Mouse (Mus musculus) CH12.LX (cell line): ENCODE data around the gene Actr3. TPM values are rescaled to one million over a fixed set of nuclear protein-coding genes. Genes with fewer than 3 reads are reported as not detected.

Experiments used
- DNase-seq: peaks from one replicate; pipeline ENCODE4 v3.0.0-alpha.2; 2013; ENCODE audit errors: extremely low read depth
- H3K27ac ChIP-seq: 2 replicates; pipeline ENCODE4 v1.5.1; 2012; ENCODE audit warnings: low read depth, mild to moderate bottlenecking, control low read depth, moderate library complexity; ENCODE audit not compliant: insufficient read depth
- H3K27me3 ChIP-seq: replicated peaks from 2 replicates; pipeline ENCODE3; 2012; ENCODE audit warnings: inconsistent platforms
- H3K36me3 ChIP-seq, 2 experiments: replicated peaks in 1 of 2; 2 replicates each; pipeline versions ENCODE3 to v1.6.1; 2012; ENCODE audit warnings: inconsistent platforms in 1 of 2, low read length in 1 of 2, mild to moderate bottlenecking in 1 of 2, mixed read lengths in 1 of 2, moderate library complexity in 1 of 2; ENCODE audit not compliant: control insufficient read depth in 1 of 2, insufficient read depth in 1 of 2
- H3K4me1 ChIP-seq, 2 experiments: 2 replicates each; pipeline ENCODE4 v1.6.1; 2012; ENCODE audit warnings: inconsistent platforms in 1 of 2, moderate library complexity in 1 of 2; ENCODE audit not compliant: insufficient read depth in 2 of 2, control insufficient read depth in 1 of 2
- H3K4me2 ChIP-seq: 2 replicates; pipeline ENCODE4 v1.6.1; 2012; ENCODE audit warnings: low read depth, mild to moderate bottlenecking, control low read depth; ENCODE audit not compliant: poor library complexity, insufficient read depth, severe bottlenecking
- H3K4me3 ChIP-seq, 3 experiments: fragments of 150-350 bp in 1 of 3; sonication (generic) in 1 of 3; replicated peaks in 1 of 3; 2 replicates each; pipeline versions ENCODE3 to v1.5.1; 2011 to 2012; ENCODE audit warnings: low read depth in 2 of 3, low read length in 2 of 3, mild to moderate bottlenecking in 2 of 3, moderate library complexity in 2 of 3, control low read depth in 1 of 3, improper control_type of control experiment in 1 of 3, inconsistent platforms in 1 of 3, mixed read lengths in 1 of 3; ENCODE audit not compliant: poor library complexity in 1 of 3
- H3K79me2 ChIP-seq: replicated peaks from 2 replicates; pipeline ENCODE4 v1.6.1; 2012; ENCODE audit warnings: mild to moderate bottlenecking, moderate library complexity; ENCODE audit not compliant: control insufficient read depth, poor library complexity, insufficient read depth, severe bottlenecking; ENCODE audit errors: extremely low read depth
- H3K9ac ChIP-seq: 2 replicates; pipeline ENCODE4 v1.6.1; 2012; ENCODE audit warnings: low read depth, mild to moderate bottlenecking, control low read depth, moderate library complexity; ENCODE audit not compliant: insufficient read depth
- H3K9me3 ChIP-seq: replicated peaks from 2 replicates; pipeline ENCODE3; 2012; ENCODE audit warnings: low read length, inconsistent platforms, mixed read lengths
- BHLHE40 ChIP-seq: IDR thresholded peaks from 2 replicates; pipeline ENCODE4 v1.6.1; 2011; ENCODE audit warnings: mild to moderate bottlenecking, low read depth, low read length, improper control_type of control experiment
- CHD1 ChIP-seq: IDR thresholded peaks from 2 replicates; pipeline ENCODE4 v1.6.1; 2012; ENCODE audit warnings: low read depth, low read length, improper control_type of control experiment, inconsistent platforms
- CHD2 ChIP-seq: IDR thresholded peaks from 2 replicates; pipeline ENCODE4 v1.6.1; 2011; ENCODE audit warnings: low read length, improper control_type of control experiment
- CTCF ChIP-seq, 2 experiments: IDR thresholded peaks in 1 of 2; conservative IDR thresholded peaks in 1 of 2; 2 replicates each; pipeline ENCODE4 v1.5.1; 2011 to 2012; ENCODE audit warnings: low read depth in 2 of 2, low read length in 2 of 2, improper control_type of control experiment in 1 of 2, inconsistent platforms in 1 of 2, mild to moderate bottlenecking in 1 of 2, moderate library complexity in 1 of 2
- ELF1 ChIP-seq: IDR thresholded peaks from 2 replicates; pipeline ENCODE4 v1.6.1; 2014; ENCODE audit warnings: low read depth, mild to moderate bottlenecking, inconsistent platforms, low read length, improper control_type of control experiment
- EP300 ChIP-seq: IDR thresholded peaks from 2 replicates; pipeline ENCODE4 v1.6.1; 2011; ENCODE audit warnings: low read length, improper control_type of control experiment
- IRF4 ChIP-seq: IDR thresholded peaks from 2 replicates; pipeline ENCODE4 v1.6.1; 2014; ENCODE audit warnings: low read depth, mild to moderate bottlenecking, inconsistent platforms, low read length, improper control_type of control experiment
- JUN ChIP-seq: IDR thresholded peaks from 2 replicates; pipeline ENCODE4 v1.6.1; 2011; ENCODE audit warnings: low read depth, mild to moderate bottlenecking, low read length, improper control_type of control experiment, moderate library complexity; ENCODE audit not compliant: insufficient read depth
- JUND ChIP-seq: conservative IDR thresholded peaks from 2 replicates; pipeline ENCODE4 v1.6.1; 2011; ENCODE audit warnings: low read depth, low read length, improper control_type of control experiment
- KAT2A ChIP-seq: IDR thresholded peaks from 2 replicates; pipeline ENCODE4 v1.6.1; 2012; ENCODE audit warnings: low read length, improper control_type of control experiment, inconsistent platforms; ENCODE audit not compliant: insufficient replicate concordance
- MAFK ChIP-seq: IDR thresholded peaks from 2 replicates; pipeline ENCODE4 v1.6.1; 2011; ENCODE audit warnings: low read length, improper control_type of control experiment; ENCODE audit not compliant: insufficient replicate concordance
- MXI1 ChIP-seq: IDR thresholded peaks from 2 replicates; pipeline ENCODE4 v1.6.1; 2011; ENCODE audit warnings: mild to moderate bottlenecking, low read depth, low read length, improper control_type of control experiment
- NRF1 ChIP-seq: IDR thresholded peaks from 2 replicates; pipeline ENCODE4 v1.6.1; 2014; ENCODE audit warnings: low read depth, mild to moderate bottlenecking, inconsistent platforms, low read length, improper control_type of control experiment, moderate library complexity
- PAX5 ChIP-seq: IDR thresholded peaks from 2 replicates; pipeline ENCODE4 v1.6.1; 2012; ENCODE audit warnings: low read length, inconsistent platforms, mixed read lengths
- POLR2A ChIP-seq: IDR thresholded peaks from 2 replicates; pipeline ENCODE4 v1.6.1; 2011; ENCODE audit warnings: low read depth, mild to moderate bottlenecking, improper control_type of control experiment, low read length
- RAD21 ChIP-seq: IDR thresholded peaks from 2 replicates; pipeline ENCODE4 v1.6.1; 2011; ENCODE audit warnings: low read depth, mild to moderate bottlenecking, low read length, improper control_type of control experiment, moderate library complexity
- SIN3A ChIP-seq: IDR thresholded peaks from 2 replicates; pipeline ENCODE4 v1.6.1; 2012; ENCODE audit warnings: low read length, improper control_type of control experiment, inconsistent platforms
- SMC3 ChIP-seq: IDR thresholded peaks from 2 replicates; pipeline ENCODE4 v1.6.1; 2011; ENCODE audit warnings: low read depth, low read length, improper control_type of control experiment
- UBTF ChIP-seq: IDR thresholded peaks from 2 replicates; pipeline ENCODE4 v1.6.1; 2012; ENCODE audit warnings: low read depth, mild to moderate bottlenecking, inconsistent platforms, low read length, improper control_type of control experiment, moderate library complexity
- USF2 ChIP-seq: conservative IDR thresholded peaks from 2 replicates; pipeline ENCODE4 v1.6.1; 2011; ENCODE audit warnings: low read depth, low read length, improper control_type of control experiment
- ZMIZ1 ChIP-seq: IDR thresholded peaks from 2 replicates; pipeline ENCODE4 v1.6.1; 2012; ENCODE audit warnings: low read depth, mild to moderate bottlenecking, inconsistent platforms, low read length, improper control_type of control experiment
- ZNF384 ChIP-seq: IDR thresholded peaks from 2 replicates; pipeline ENCODE4 v1.6.1; 2012; ENCODE audit warnings: low read depth, low read length, improper control_type of control experiment, inconsistent platforms
- dilution Hi-C: fragments of 300-500 bp; cut with MboI; formaldehyde crosslinking; loops from 2 replicates; pipeline ENCODE4 v1.14.3; 2020; ENCODE audit warnings: low sequenced_read_pairs; ENCODE audit not compliant: extremely low pct_unique_long_range_greater_than_20kb, extremely low pct_ligation_motif_present
- in situ Hi-C: fragments of 300-500 bp; cut with MboI; formaldehyde crosslinking; loops from 3 replicates; pipeline ENCODE4 v1.14.3; 2019; ENCODE audit warnings: low sequenced_read_pairs, low pct_ligation_motif_present, low pct_unique_long_range_greater_than_20kb, mixed read lengths
- polyA plus RNA-seq: library from polyadenylated mRNA; unstranded; fragments of >175 nt; gene quantifications from 2 replicates; pipeline ENCODE4 v1.2.1, GENCODE M21; 2012; ENCODE audit warnings: low read depth; ENCODE audit not compliant: insufficient read length
- total RNA-seq, 2 experiments: library from RNA; depleted of rRNA; stranded (reverse); fragments of 300-350 nt in 1 of 2; fragments of >200 nt in 1 of 2; gene quantifications; 2 replicates each; pipeline ENCODE4 v1.2.3; 2012 to 2014

The Actr3 gene
- total and polyA plus RNA-seq, 3 experiments: 176 to 513 (median 374) TPM

- DNase-seq: peak; percentile 51
- H3K79me2 ChIP-seq: no peaks in the 10 kb centered on the region
- H3K27ac ChIP-seq: no peak overlapping the region
- H3K4me1 ChIP-seq: peaks cover 7 to 43% of the 10 kb centered on the region in 2 experiments
- dilution Hi-C loops (no loop called here), in situ Hi-C loops (loop anchor here (5.0 kb wide), 1 partner anchor 36 kb away; the partner anchor contains the start of gene Actr3)
- H3K9me3 ChIP-seq: no peaks in the 10 kb centered on the region
- no peak overlapping the region for H3K9ac ChIP-seq
- no peaks in the 10 kb centered on the region for H3K36me3 ChIP-seq
- TF ChIP-seq IRF4 (0 out of 2 replicates have a peak, but pooled peaks have one; percentile 42), NRF1 (no peak), MAFK (no peak), JUND (peak; percentile 23; the same call in 1 of the 2 replicates), BHLHE40 (peak; percentile 34; the same call in 1 of the 2 replicates), CTCF (conservative IDR thresholded peaks at IDR 0.05 in 1 of 2, IDR thresholded peaks at IDR 0.05 in 1 of 2; ENCODE audit: low read depth in 2 of 2, low read length in 2 of 2) (no peak), MXI1 (no peak), KAT2A (no peak), RAD21 (no peak), ZMIZ1 (no peak), CHD1 (no peak), PAX5 (no peak), CHD2 (no peak), POLR2A (no peak), EP300 (peak; percentile 54; the same call in 1 of the 2 replicates)
- TF ChIP-seq, all 38 proteins: peak for 4
- H3K4me2 ChIP-seq: peak overlapping the region; percentile 36
- H3K4me3 ChIP-seq: no peak overlapping the region
- no peaks in the 10 kb centered on the region for H3K27me3 ChIP-seq
These were observed 37.7 kb upstream of the Actr3 start for GRCm38 (mm10) chr1:125473126-125473666.

DNA sequence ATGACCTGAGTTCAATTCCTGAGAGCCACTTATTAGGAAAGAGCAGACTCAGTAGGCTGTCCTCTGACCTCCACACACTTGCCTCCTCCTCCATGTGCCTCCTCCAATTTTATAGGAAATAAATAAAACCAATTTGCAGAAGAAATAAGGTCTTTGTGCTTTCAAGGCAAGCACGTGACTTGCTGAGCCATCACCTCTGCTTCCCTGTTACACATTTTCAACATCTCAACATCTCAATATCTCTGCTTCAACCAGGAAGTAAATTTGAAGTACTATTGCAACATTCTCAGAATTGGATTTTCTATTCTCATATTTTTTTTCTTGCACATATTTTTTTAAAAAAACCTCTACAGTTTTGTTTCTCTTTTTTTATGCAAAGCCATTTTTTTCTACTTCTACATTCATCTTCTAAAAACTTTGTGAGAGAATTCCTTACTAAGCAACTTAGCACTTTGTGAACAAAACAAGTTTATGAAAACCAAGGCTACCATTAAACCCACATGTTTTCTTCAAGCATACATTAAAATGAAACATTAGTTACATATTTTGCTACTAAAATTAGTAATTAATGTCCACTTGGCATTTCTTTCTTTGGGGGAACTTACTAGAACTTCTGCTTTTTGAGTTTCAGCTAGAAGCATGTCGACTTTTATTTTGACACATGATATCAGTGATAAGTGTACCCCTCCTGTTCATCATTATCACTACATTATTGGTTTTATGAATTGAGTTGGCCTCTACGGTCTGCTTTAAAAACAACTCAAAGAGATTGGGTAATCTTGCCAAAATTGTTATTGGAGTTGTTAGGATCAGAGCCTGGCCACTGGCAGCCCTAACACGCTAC, 35.5 kb upstream of the Actr3 start:
- Histone ChIP-seq H3K4me2 (no peak overlapping the region), H3K4me3 (no peak overlapping the region), H3K79me2 (no peaks in the 10 kb centered on the region), H3K27me3 (no peaks in the 10 kb centered on the region), H3K9me3 (no peaks in the 10 kb centered on the region), H3K9ac (no peak overlapping the region), H3K36me3 (no peaks in the 10 kb centered on the region), H3K4me1 (peaks cover 15 to 56% of the 10 kb centered on the region in 2 experiments), H3K27ac (no peak overlapping the region)
- TF ChIP-seq USF2 (no peak), BHLHE40 (peak; percentile 16; the same call in 1 of the 2 replicates), JUND (no peak), CTCF (conservative IDR thresholded peaks at IDR 0.05 in 1 of 2, IDR thresholded peaks at IDR 0.05 in 1 of 2; ENCODE audit: low read depth in 2 of 2, low read length in 2 of 2) (no peak), UBTF (no peak), SIN3A (no peak), ZNF384 (peak; percentile 89), SMC3 (no peak), JUN (no peak), NRF1 (no peak), ELF1 (0 out of 2 replicates have a peak, but pooled peaks have one; percentile 45)
- DNase-seq: no peak
- dilution Hi-C loops (no loop called here), in situ Hi-C loops (loop anchor here (5.0 kb wide), 1 partner anchor 34 kb away; the partner anchor contains the start of gene Actr3)
